Mouse (Mus musculus): Measurements from ENCODE around the gene Glis1. TPM values are rescaled to one million over a fixed set of nuclear protein-coding genes. Genes with fewer than 3 reads are reported as not detected.

Glis1 gene
- not detected for polyA plus RNA-seq (2015; fragmentation: Illumina TruSeq; extraction: RNeasy Lipid Tissue Mini Kit (QIAGEN cat#74804); ENCODE audit: insufficient read depth, low replicate concordance)

GRCm38 (mm10) chr4:107434356-107435237 is at the start of gene Glis1:
Gene Glis1 (plus strand): TSS chr4:107434591.

GRCm38 (mm10) chr4:107684130-107684529 is 249.7 kb downstream of the Glis1 start, which contains the start of gene Dmrtb1:
Gene Dmrtb1 (minus strand): TSS chr4:107684230.

Other genes starting within 250 kb of the Glis1 start
- not detected for gene Ldlrad1, start 225.4 kb upstream of the Glis1 start, polyA plus RNA-seq (2015; fragmentation: Illumina TruSeq; extraction: RNeasy Lipid Tissue Mini Kit (QIAGEN cat#74804); ENCODE audit: insufficient read depth, low replicate concordance)
- 40.1 TPM for gene Lrrc42, start 181.1 kb upstream of the Glis1 start, polyA plus RNA-seq (2015; fragmentation: Illumina TruSeq; extraction: RNeasy Lipid Tissue Mini Kit (QIAGEN cat#74804); ENCODE audit: insufficient read depth, low replicate concordance)
- 33.5 TPM for gene Hspb11, start 181.0 kb upstream of the Glis1 start, polyA plus RNA-seq (2015; fragmentation: Illumina TruSeq; extraction: RNeasy Lipid Tissue Mini Kit (QIAGEN cat#74804); ENCODE audit: insufficient read depth, low replicate concordance)
- gene Dio1, start 127.4 kb upstream of the Glis1 start, polyA plus RNA-seq (2015; fragmentation: Illumina TruSeq; extraction: RNeasy Lipid Tissue Mini Kit (QIAGEN cat#74804); ENCODE audit: insufficient read depth, low replicate concordance): not detected
- 49.2 TPM for gene Yipf1, start 120.2 kb upstream of the Glis1 start, polyA plus RNA-seq (2015; fragmentation: Illumina TruSeq; extraction: RNeasy Lipid Tissue Mini Kit (QIAGEN cat#74804); ENCODE audit: insufficient read depth, low replicate concordance)
- gene Ndc1, start 66.8 kb upstream of the Glis1 start, polyA plus RNA-seq (2015; fragmentation: Illumina TruSeq; extraction: RNeasy Lipid Tissue Mini Kit (QIAGEN cat#74804); ENCODE audit: insufficient read depth, low replicate concordance): 9.5 TPM
- gene Dmrtb1, start 249.6 kb downstream of the Glis1 start, polyA plus RNA-seq (2015; fragmentation: Illumina TruSeq; extraction: RNeasy Lipid Tissue Mini Kit (QIAGEN cat#74804); ENCODE audit: insufficient read depth, low replicate concordance): 0.54 TPM